Mouse (Mus musculus): Measurements from ENCODE around the gene Nps. TPM values are rescaled to one million over a fixed set of nuclear protein-coding genes. Genes with fewer than 3 reads are reported as not detected.

The Nps gene
- total and polyA plus RNA-seq, 3 experiments = 0.16 TPM; not detected in 2

DNA sequence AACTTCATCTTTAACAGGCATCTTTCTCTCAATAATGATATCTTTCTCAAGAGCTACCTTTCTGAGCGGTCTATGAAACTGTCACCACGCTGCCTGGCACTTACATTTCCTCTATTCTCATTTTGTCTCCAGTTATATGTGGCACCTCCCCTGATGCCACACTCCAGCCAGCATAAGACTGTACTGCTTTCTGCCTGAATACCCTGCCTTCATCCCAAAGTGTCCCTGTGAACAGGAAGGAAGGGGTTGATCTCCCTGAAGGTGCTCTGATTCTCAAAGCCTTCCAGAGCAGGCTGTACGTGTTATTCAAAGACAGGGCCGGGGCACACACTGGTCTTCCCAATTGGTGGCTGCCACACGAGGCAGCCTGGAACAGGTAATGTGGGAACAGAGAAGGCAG, 12.1 kb upstream of the Nps start:
- TF ChIP-seq TAL1 (conservative IDR thresholded peaks at IDR 0.05; ENCODE audit: low read depth, low read length) (no peak), CTCF (IDR thresholded peaks at IDR 0.05; ENCODE audit: low read depth, low read length) (no peak), GATA1 (IDR thresholded peaks at IDR 0.05; ENCODE audit: borderline replicate concordance, low read length) (no peak), GATA2 (IDR thresholded peaks at IDR 0.05; ENCODE audit: borderline replicate concordance, low read depth, low read length) (no peak), POLR2AphosphoS5 (IDR thresholded peaks at IDR 0.05; ENCODE audit: insufficient replicate concordance, low read depth, low read length) (no peak)
- Histone ChIP-seq H3K9me3 (replicated peaks) (peaks cover 58% of the 10 kb centered on the region), H3K4me3 (ENCODE audit: low read depth, low read length) (no peak overlapping the region), H3K27me3 (ENCODE audit: insufficient read depth, low read length) (no peaks in the 10 kb centered on the region), H3K36me3 (replicated peaks) (no peaks in the 10 kb centered on the region), H3K4me1 (ENCODE audit: insufficient read depth, low read depth, low read length) (no peaks in the 10 kb centered on the region)
- ATAC-seq (ENCODE audit: extremely low read depth, insufficient number of reproducible peaks, low FRiP score, poor library complexity, severe bottlenecking) (no peak), DNase-seq (ENCODE audit: low spot score) (no peak)

GRCm38 (mm10) chr7:135253249-135253648, 5.3 kb upstream of the Nps start:
- no peaks in the 10 kb centered on the region for H3K36me3 ChIP-seq (replicated peaks)
- no peak overlapping the region for H3K4me3 ChIP-seq (ENCODE audit: low read depth, low read length)
- no peaks in the 10 kb centered on the region for H3K27me3 ChIP-seq (ENCODE audit: insufficient read depth, low read length)
- H3K4me1 ChIP-seq (ENCODE audit: insufficient read depth, low read depth, low read length) = no peaks in the 10 kb centered on the region
- ATAC-seq (ENCODE audit: extremely low read depth, insufficient number of reproducible peaks, low FRiP score, poor library complexity, severe bottlenecking) = no peak
- TF ChIP-seq POLR2AphosphoS5 (IDR thresholded peaks at IDR 0.05; ENCODE audit: insufficient replicate concordance, low read depth, low read length) = no peak
- TF ChIP-seq GATA2 (IDR thresholded peaks at IDR 0.05; ENCODE audit: borderline replicate concordance, low read depth, low read length) = no peak
- no peak for TF ChIP-seq CTCF (IDR thresholded peaks at IDR 0.05; ENCODE audit: low read depth, low read length)
- TF ChIP-seq TAL1 (conservative IDR thresholded peaks at IDR 0.05; ENCODE audit: low read depth, low read length) = no peak
- no peak for TF ChIP-seq GATA1 (IDR thresholded peaks at IDR 0.05; ENCODE audit: borderline replicate concordance, low read length)
- DNase-seq (ENCODE audit: low spot score) = no peak
- H3K9me3 ChIP-seq (replicated peaks) = peaks cover 63% of the 10 kb centered on the region

- H3K9me3 ChIP-seq (replicated peaks) = peaks cover 66% of the 10 kb centered on the region
- ATAC-seq (ENCODE audit: extremely low read depth, insufficient number of reproducible peaks, low FRiP score, poor library complexity, severe bottlenecking) = no peak
- DNase-seq (ENCODE audit: low spot score) = no peak
- TF ChIP-seq GATA2 (IDR thresholded peaks at IDR 0.05; ENCODE audit: borderline replicate concordance, low read depth, low read length) = no peak
- TF ChIP-seq CTCF (IDR thresholded peaks at IDR 0.05; ENCODE audit: low read depth, low read length) = no peak
- no peak for TF ChIP-seq POLR2AphosphoS5 (IDR thresholded peaks at IDR 0.05; ENCODE audit: insufficient replicate concordance, low read depth, low read length)
- no peak for TF ChIP-seq TAL1 (conservative IDR thresholded peaks at IDR 0.05; ENCODE audit: low read depth, low read length)
- TF ChIP-seq GATA1 (IDR thresholded peaks at IDR 0.05; ENCODE audit: borderline replicate concordance, low read length) = no peak
- H3K4me3 ChIP-seq (ENCODE audit: low read depth, low read length) = no peak overlapping the region
- H3K4me1 ChIP-seq (ENCODE audit: insufficient read depth, low read depth, low read length) = no peaks in the 10 kb centered on the region
- no peaks in the 10 kb centered on the region for H3K27me3 ChIP-seq (ENCODE audit: insufficient read depth, low read length)
- no peaks in the 10 kb centered on the region for H3K36me3 ChIP-seq (replicated peaks)
These were observed 4.1 kb upstream of the Nps start for GRCm38 (mm10) chr7:135254423-135254822.

- Histone ChIP-seq H3K36me3 (replicated peaks) (no peaks in the 10 kb centered on the region), H3K9me3 (replicated peaks) (peaks cover 51% of the 10 kb centered on the region), H3K27me3 (ENCODE audit: insufficient read depth, low read length) (no peaks in the 10 kb centered on the region), H3K4me3 (ENCODE audit: low read depth, low read length) (no peak overlapping the region), H3K4me1 (ENCODE audit: insufficient read depth, low read depth, low read length) (no peaks in the 10 kb centered on the region)
- DNase-seq (ENCODE audit: low spot score) = no peak
- TF ChIP-seq CTCF (IDR thresholded peaks at IDR 0.05; ENCODE audit: low read depth, low read length) = no peak
- no peak for TF ChIP-seq TAL1 (conservative IDR thresholded peaks at IDR 0.05; ENCODE audit: low read depth, low read length)
- TF ChIP-seq GATA1 (IDR thresholded peaks at IDR 0.05; ENCODE audit: borderline replicate concordance, low read length) = no peak
- no peak for ATAC-seq (ENCODE audit: extremely low read depth, insufficient number of reproducible peaks, low FRiP score, poor library complexity, severe bottlenecking)
These were observed 12.5 kb downstream of the Nps start for GRCm38 (mm10) chr7:135271011-135271410.

DNA sequence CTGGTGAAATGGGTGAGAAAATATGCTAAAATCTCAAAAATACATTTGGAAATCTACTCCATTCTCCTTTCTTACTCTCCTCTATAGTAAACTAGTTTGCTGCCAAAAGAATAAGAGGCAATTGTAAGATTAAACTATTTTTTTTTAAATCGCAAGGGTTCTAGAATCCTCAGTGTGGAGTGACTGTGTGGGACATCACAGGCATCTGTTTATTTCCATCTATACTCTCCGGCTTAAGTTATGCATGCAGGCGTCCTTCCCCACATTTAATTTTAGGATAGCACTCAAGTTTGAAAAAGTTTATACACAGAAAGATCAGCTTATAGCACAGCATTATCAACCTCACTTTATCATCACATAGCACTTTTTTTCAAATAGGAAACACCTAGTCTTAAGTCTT, 24.7 kb downstream of the Nps start:
- ATAC-seq (ENCODE audit: extremely low read depth, insufficient number of reproducible peaks, low FRiP score, poor library complexity, severe bottlenecking) (no peak), DNase-seq (ENCODE audit: low spot score) (no peak)
- Histone ChIP-seq H3K9me3 (replicated peaks) (peaks cover 31% of the 10 kb centered on the region), H3K4me1 (ENCODE audit: insufficient read depth, low read depth, low read length) (no peaks in the 10 kb centered on the region), H3K36me3 (replicated peaks) (no peaks in the 10 kb centered on the region), H3K27me3 (ENCODE audit: insufficient read depth, low read length) (no peaks in the 10 kb centered on the region), H3K4me3 (ENCODE audit: low read depth, low read length) (no peak overlapping the region)
- TF ChIP-seq POLR2AphosphoS5 (IDR thresholded peaks at IDR 0.05; ENCODE audit: insufficient replicate concordance, low read depth, low read length) (no peak), TAL1 (conservative IDR thresholded peaks at IDR 0.05; ENCODE audit: low read depth, low read length) (no peak), GATA1 (IDR thresholded peaks at IDR 0.05; ENCODE audit: borderline replicate concordance, low read length) (no peak), CTCF (IDR thresholded peaks at IDR 0.05; ENCODE audit: low read depth, low read length) (no peak), GATA2 (IDR thresholded peaks at IDR 0.05; ENCODE audit: borderline replicate concordance, low read depth, low read length) (no peak)

DNA sequence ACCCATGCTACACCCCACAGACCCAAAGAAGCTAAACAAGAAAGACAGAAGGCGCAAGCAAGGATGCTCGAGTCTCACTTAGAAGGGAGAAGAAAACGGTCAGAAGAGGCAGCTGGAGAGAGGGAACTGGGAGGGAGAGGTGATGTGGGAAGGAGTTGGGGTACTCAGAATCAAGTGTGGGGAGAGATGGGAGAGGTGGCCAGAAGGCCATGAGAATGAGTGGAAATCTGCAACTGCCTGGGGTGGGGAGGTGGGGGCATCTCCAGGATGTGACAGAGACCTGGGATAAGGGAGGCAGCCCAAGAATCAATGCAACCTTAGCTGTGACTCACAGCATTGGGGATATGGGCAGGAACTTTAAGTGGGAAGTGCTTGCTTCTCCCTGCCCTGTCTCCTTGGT, 31.5 kb downstream of the Nps start:
- ATAC-seq (ENCODE audit: extremely low read depth, insufficient number of reproducible peaks, low FRiP score, poor library complexity, severe bottlenecking) (peak; percentile 8; the same call in 1 of the 2 replicates), DNase-seq (ENCODE audit: low spot score) (no peak)
- Histone ChIP-seq H3K9me3 (replicated peaks) (peaks cover 51% of the 10 kb centered on the region), H3K4me1 (ENCODE audit: insufficient read depth, low read depth, low read length) (no peaks in the 10 kb centered on the region), H3K27me3 (ENCODE audit: insufficient read depth, low read length) (no peaks in the 10 kb centered on the region), H3K4me3 (ENCODE audit: low read depth, low read length) (no peak overlapping the region), H3K36me3 (replicated peaks) (no peaks in the 10 kb centered on the region)
- TF ChIP-seq POLR2AphosphoS5 (IDR thresholded peaks at IDR 0.05; ENCODE audit: insufficient replicate concordance, low read depth, low read length) (no peak), GATA2 (IDR thresholded peaks at IDR 0.05; ENCODE audit: borderline replicate concordance, low read depth, low read length) (no peak), GATA1 (IDR thresholded peaks at IDR 0.05; ENCODE audit: borderline replicate concordance, low read length) (no peak), CTCF (IDR thresholded peaks at IDR 0.05; ENCODE audit: low read depth, low read length) (no peak), TAL1 (conservative IDR thresholded peaks at IDR 0.05; ENCODE audit: low read depth, low read length) (no peak)
